Mouse (Mus musculus) ES-Bruce4 (cell line): ENCODE data around the gene 2310003L06Rik.

Source experiments
- CTCF ChIP-seq: IDR thresholded peaks from one replicate; pipeline ENCODE4 v1.8.1; 2011; ENCODE audit warnings: low read depth, low read length
- POLR2A ChIP-seq: IDR thresholded peaks from one replicate; pipeline ENCODE4 v1.8.1; 2011; ENCODE audit warnings: low read length; ENCODE audit not compliant: insufficient read depth

GRCm38 (mm10) chr5:87925372-87925771, 43.9 kb upstream of the 2310003L06Rik start, which contains the start of gene Csn3:
- TF ChIP-seq POLR2A (no peak), CTCF (no peak)
